Mouse (Mus musculus) ES-Bruce4 (cell line): ENCODE data around the gene Rpl7l1.

Experiments
- CTCF ChIP-seq: IDR thresholded peaks from one replicate; pipeline ENCODE4 v1.8.1; 2011; ENCODE audit warnings: low read depth, low read length
- EP300 ChIP-seq: IDR thresholded peaks from 2 replicates; pipeline ENCODE4 v1.6.1; 2011; ENCODE audit warnings: low read depth, low read length; ENCODE audit not compliant: insufficient read depth
- POLR2A ChIP-seq: IDR thresholded peaks from one replicate; pipeline ENCODE4 v1.8.1; 2011; ENCODE audit warnings: low read length; ENCODE audit not compliant: insufficient read depth

DNA sequence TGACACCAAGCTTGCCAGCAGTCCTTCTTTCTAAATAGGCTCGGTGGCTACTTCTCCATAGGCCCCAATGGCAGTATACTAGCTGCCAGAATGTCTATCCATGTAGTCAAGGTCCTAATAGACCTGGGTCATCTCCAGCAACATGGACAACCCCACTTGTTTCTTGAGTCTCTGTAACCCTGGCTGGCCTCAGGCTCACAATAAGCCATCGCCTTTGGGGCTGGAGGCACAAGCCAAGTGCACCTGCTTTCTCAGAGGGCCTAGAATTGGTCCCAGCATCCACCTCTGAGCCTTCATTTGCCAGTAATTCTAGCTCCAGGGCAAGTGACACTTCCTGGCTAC is 8.4 kb downstream of the Rpl7l1 start:
- TF ChIP-seq CTCF (no peak), POLR2A (no peak), EP300 (no peak)
